Mouse (Mus musculus): ENCODE data around the gene Mylip.

GRCm38 (mm10) chr13:45389448-45390311, at the start of gene Mylip:
- TF ChIP-seq CTCF (IDR thresholded peaks at IDR 0.05; ENCODE audit: low read depth) = peak; percentile 69
- no peak for TF ChIP-seq EP300 (optimal IDR thresholded peaks at IDR 0.05)

Measured in stomach, postnatal 0 days (tissue).